Mouse (Mus musculus): ENCODE measurements around the gene Gripap1. TPM values are rescaled to one million over a fixed set of nuclear protein-coding genes. Genes with fewer than 3 reads are reported as not detected.
A peak's percentile ranks its signal among the peaks of the same experiment; 100 is the strongest.

Gene Gripap1
- polyA plus RNA-seq, 1 experiment, result 19.2 TPM

GRCm38 (mm10) chrX:7837146-7837545 lies 47.6 kb downstream of the Gripap1 start:
- H3K27ac ChIP-seq (replicated peaks; ENCODE audit: low read depth, low read length), result no peak overlapping the region
- no peak overlapping the region for H3K4me3 ChIP-seq (ENCODE audit: insufficient read depth, low read depth, low read length)
- H3K4me1 ChIP-seq (ENCODE audit: control insufficient read depth, insufficient read depth, insufficient read length, low read length), result no peaks in the 10 kb centered on the region

GRCm38 (mm10) chrX:7840842-7841162 lies 51.2 kb downstream of the Gripap1 start:
- peak overlapping the region; percentile 45 for H3K4me3 ChIP-seq (ENCODE audit: insufficient read depth, low read depth, low read length)
- H3K4me1 ChIP-seq (ENCODE audit: control insufficient read depth, insufficient read depth, insufficient read length, low read length), result no peaks in the 10 kb centered on the region
- peak overlapping the region; percentile 79 for H3K27ac ChIP-seq (replicated peaks; ENCODE audit: low read depth, low read length)

GRCm38 (mm10) chrX:7841163-7842162 lies 51.9 kb downstream of the Gripap1 start, which contains the start of gene Otud5:
TSS of gene Otud5 (plus strand) at chrX:7841364.
- Histone ChIP-seq H3K27ac (replicated peaks; ENCODE audit: low read depth, low read length) (peak within 1 kb of the TSS; percentile 93), H3K4me3 (ENCODE audit: insufficient read depth, low read depth, low read length) (peak within 1 kb of the TSS; percentile 96)

GRCm38 (mm10) chrX:7842318-7842717 lies 52.8 kb downstream of the Gripap1 start:
- peak overlapping the region; percentile 96 for H3K4me3 ChIP-seq (ENCODE audit: insufficient read depth, low read depth, low read length)
- H3K4me1 ChIP-seq (ENCODE audit: control insufficient read depth, insufficient read depth, insufficient read length, low read length), result no peaks in the 10 kb centered on the region
- peak overlapping the region; percentile 93; the same call in 1 of the 2 replicates for H3K27ac ChIP-seq (replicated peaks; ENCODE audit: low read depth, low read length)

More at GRCm38 (mm10) chrX:7841163-7842162, 51.9 kb downstream of the Gripap1 start, which contains the start of gene Otud5:
- no peaks in the 10 kb centered on the region for H3K4me1 ChIP-seq (ENCODE audit: control insufficient read depth, insufficient read depth, insufficient read length, low read length)

- H3K4me3 ChIP-seq (ENCODE audit: insufficient read depth, low read depth, low read length), result no peak overlapping the region
- no peak overlapping the region for H3K27ac ChIP-seq (replicated peaks; ENCODE audit: low read depth, low read length)
- no peaks in the 10 kb centered on the region for H3K4me1 ChIP-seq (ENCODE audit: control insufficient read depth, insufficient read depth, insufficient read length, low read length)
These were observed 58.3 kb downstream of the Gripap1 start for GRCm38 (mm10) chrX:7847845-7848244.

- Histone ChIP-seq H3K4me1 (ENCODE audit: control insufficient read depth, insufficient read depth, insufficient read length, low read length) (no peaks in the 10 kb centered on the region), H3K27ac (replicated peaks; ENCODE audit: low read depth, low read length) (no peak overlapping the region), H3K4me3 (ENCODE audit: insufficient read depth, low read depth, low read length) (no peak overlapping the region)
These were observed 65.0 kb downstream of the Gripap1 start for GRCm38 (mm10) chrX:7854578-7854977.

- Histone ChIP-seq H3K4me3 (ENCODE audit: insufficient read depth, low read depth, low read length) (no peak overlapping the region), H3K4me1 (ENCODE audit: control insufficient read depth, insufficient read depth, insufficient read length, low read length) (no peaks in the 10 kb centered on the region), H3K27ac (replicated peaks; ENCODE audit: low read depth, low read length) (no peak overlapping the region)
These were observed 69.7 kb downstream of the Gripap1 start for GRCm38 (mm10) chrX:7859191-7859753.

GRCm38 (mm10) chrX:7863181-7863580 lies 73.6 kb downstream of the Gripap1 start:
- H3K27ac ChIP-seq (replicated peaks; ENCODE audit: low read depth, low read length), result no peak overlapping the region
- no peaks in the 10 kb centered on the region for H3K4me1 ChIP-seq (ENCODE audit: control insufficient read depth, insufficient read depth, insufficient read length, low read length)
- no peak overlapping the region for H3K4me3 ChIP-seq (ENCODE audit: insufficient read depth, low read depth, low read length)

GRCm38 (mm10) chrX:7864551-7864950 lies 75.0 kb downstream of the Gripap1 start:
- no peak overlapping the region for H3K4me3 ChIP-seq (ENCODE audit: insufficient read depth, low read depth, low read length)
- H3K4me1 ChIP-seq (ENCODE audit: control insufficient read depth, insufficient read depth, insufficient read length, low read length), result no peaks in the 10 kb centered on the region
- no peak overlapping the region for H3K27ac ChIP-seq (replicated peaks; ENCODE audit: low read depth, low read length)

- no peaks in the 10 kb centered on the region for H3K4me1 ChIP-seq (ENCODE audit: control insufficient read depth, insufficient read depth, insufficient read length, low read length)
- H3K4me3 ChIP-seq (ENCODE audit: insufficient read depth, low read depth, low read length), result no peak overlapping the region
- no peak overlapping the region for H3K27ac ChIP-seq (replicated peaks; ENCODE audit: low read depth, low read length)
These were observed 75.8 kb downstream of the Gripap1 start for GRCm38 (mm10) chrX:7865343-7865742.

GRCm38 (mm10) chrX:7865786-7866185 lies 76.2 kb downstream of the Gripap1 start:
- H3K4me3 ChIP-seq (ENCODE audit: insufficient read depth, low read depth, low read length), result no peak overlapping the region
- no peaks in the 10 kb centered on the region for H3K4me1 ChIP-seq (ENCODE audit: control insufficient read depth, insufficient read depth, insufficient read length, low read length)
- no peak overlapping the region for H3K27ac ChIP-seq (replicated peaks; ENCODE audit: low read depth, low read length)

- no peak overlapping the region for H3K4me3 ChIP-seq (ENCODE audit: insufficient read depth, low read depth, low read length)
- no peak overlapping the region for H3K27ac ChIP-seq (replicated peaks; ENCODE audit: low read depth, low read length)
- no peaks in the 10 kb centered on the region for H3K4me1 ChIP-seq (ENCODE audit: control insufficient read depth, insufficient read depth, insufficient read length, low read length)
These were observed 77.6 kb downstream of the Gripap1 start for GRCm38 (mm10) chrX:7867141-7867540.

GRCm38 (mm10) chrX:7868506-7868905 lies 78.9 kb downstream of the Gripap1 start:
- Histone ChIP-seq H3K4me1 (ENCODE audit: control insufficient read depth, insufficient read depth, insufficient read length, low read length) (no peaks in the 10 kb centered on the region), H3K4me3 (ENCODE audit: insufficient read depth, low read depth, low read length) (no peak overlapping the region), H3K27ac (replicated peaks; ENCODE audit: low read depth, low read length) (no peak overlapping the region)

- H3K4me1 ChIP-seq (ENCODE audit: control insufficient read depth, insufficient read depth, insufficient read length, low read length), result no peaks in the 10 kb centered on the region
- no peak overlapping the region for H3K4me3 ChIP-seq (ENCODE audit: insufficient read depth, low read depth, low read length)
- H3K27ac ChIP-seq (replicated peaks; ENCODE audit: low read depth, low read length), result no peak overlapping the region
These were observed 80.3 kb downstream of the Gripap1 start for GRCm38 (mm10) chrX:7869826-7870225.
